ENCODE assay signal across 8 mouse cellular contexts in genomic region chr5:120156166-120156909, GRCm38 (mm10). TPM values are rescaled to one million over a fixed set of nuclear protein-coding genes. Genes with fewer than 3 reads are reported as not detected.
DNase-seq lines count a peak whose midpoint lies in the region; ATAC-seq and TF ChIP-seq lines count a peak whose summit lies in the region.

No protein-coding gene starts in this region.

- DNase-seq in layer of hippocampus, adult 2 months (ENCODE audit: low spot score in 2 of 2): no peak
- no peak for DNase-seq in layer of hippocampus, adult 9-10 months (ENCODE audit: low spot score)
- DNase-seq in heart, adult 18-20 months: peak; percentile 67 to 86
- DNase-seq in right cerebral cortex, postnatal 10 days (ENCODE audit: low spot score in 2 of 2): no peak
- DNase-seq in urinary bladder, postnatal 4 days (ENCODE audit: low spot score in 2 of 2): no peak
- no peak for DNase-seq in cerebellum, postnatal 36 days

- no peak overlapping the region for H3K4me3 ChIP-seq in layer of hippocampus, adult 2 months
- no peak overlapping the region for H3K4me3 ChIP-seq in intestine, embryonic 15.5 days (replicated peaks)
- H3K4me3 ChIP-seq in midbrain, embryonic 15.5 days: no peak overlapping the region

- peak; percentile 44; the same call in 1 of the 2 replicates for ATAC-seq in intestine, embryonic 15.5 days
- ATAC-seq in midbrain, embryonic 15.5 days (replicated peaks): peak; percentile 41; the same call in 1 of the 2 replicates

- WGBS in intestine, embryonic 15.5 days: 48% methylated on average over 21 of the region's 21 CpGs
- 50% methylated on average over 21 of the region's 21 CpGs for WGBS in midbrain, embryonic 15.5 days

- no peak overlapping the region for H3K9ac ChIP-seq in intestine, embryonic 15.5 days
- no peak overlapping the region for H3K9ac ChIP-seq in midbrain, embryonic 15.5 days

- no peaks in the 10 kb centered on the region for H3K27me3 ChIP-seq in intestine, embryonic 15.5 days (replicated peaks)
- H3K27me3 ChIP-seq in midbrain, embryonic 15.5 days (replicated peaks): no peaks in the 10 kb centered on the region

- peak overlapping the region; percentile 23; the same call in 1 of the 2 replicates for H3K27ac ChIP-seq in layer of hippocampus, adult 2 months
- H3K27ac ChIP-seq in intestine, embryonic 15.5 days: no peak overlapping the region
- H3K27ac ChIP-seq in midbrain, embryonic 15.5 days: peak overlapping the region; percentile 74

- no peak for TF ChIP-seq CTCF in layer of hippocampus, adult 2 months (conservative IDR thresholded peaks at IDR 0.05)

- no peaks in the 10 kb centered on the region for H3K9me3 ChIP-seq in intestine, embryonic 15.5 days
- no peaks in the 10 kb centered on the region for H3K9me3 ChIP-seq in midbrain, embryonic 15.5 days

- H3K36me3 ChIP-seq in intestine, embryonic 15.5 days: 0 out of 2 replicates have a peak, but pooled peaks cover 6% of the 10 kb centered on the region
- H3K36me3 ChIP-seq in midbrain, embryonic 15.5 days (replicated peaks): no peaks in the 10 kb centered on the region

- peaks cover 13% of the 10 kb centered on the region; the same call in 1 of the 2 replicates for H3K4me1 ChIP-seq in intestine, embryonic 15.5 days (replicated peaks)
- peaks cover 31% of the 10 kb centered on the region for H3K4me1 ChIP-seq in midbrain, embryonic 15.5 days

- no peak overlapping the region for H3K4me2 ChIP-seq in intestine, embryonic 15.5 days (replicated peaks)
- H3K4me2 ChIP-seq in midbrain, embryonic 15.5 days: no peak overlapping the region

RNA-seq across cellular contexts. Expression of gene Rbm19, which starts 40.1 kb away (rescaled TPM):
- 10 to 100 TPM; 18.9 to 23.3 TPM for total RNA-seq in layer of hippocampus, adult 2 months (2021)
- total RNA-seq in heart, adult 18-20 months (2021): 10 to 100 TPM; 18.4 to 18.5 TPM
- polyA plus RNA-seq in intestine, embryonic 15.5 days (2015; fragmentation: Nextera tagmentation; extraction: Ambion mirVana): 25.1 and 25.8 TPM in 2 replicates
- polyA plus RNA-seq in midbrain, embryonic 15.5 days (2015; fragmentation: Nextera tagmentation; extraction: Ambion mirVana): 18.8 and 22.2 TPM in 2 replicates

Comparison
In these comparisons a context has a peak if more than half of its experiments do, and no peak if none do; other contexts are left out.
1. DNase-seq: peak in heart, adult 18-20 months (2 of 2); none in layer of hippocampus, adult 2 months (0 of 2), layer of hippocampus, adult 9-10 months (single experiment), right cerebral cortex, postnatal 10 days (0 of 2), urinary bladder, postnatal 4 days (0 of 2) and cerebellum, postnatal 36 days (0 of 2).